Mouse (Mus musculus) heart, adult 8-10 months (tissue): Measurements from ENCODE around the gene Ybx1. TPM values are rescaled to one million over a fixed set of nuclear protein-coding genes. Genes with fewer than 3 reads are reported as not detected.
"Not testable (repeated sequence)": the region's sequence is repeated elsewhere in the genome, so short reads cannot be mapped to it uniquely, and the experiment has no call there.

Experiments used
- DNase-seq: peaks from one replicate; pipeline ENCODE4 v3.0.0; 2022; ENCODE audit warnings: low spot score
- total RNA-seq, 4 experiments: library from RNA; stranded (reverse); gene quantifications; 2 replicates each; pipeline ENCODE4 v1.2.4; 2022

Ybx1 gene
- 100 to 1,000 TPM; 675 to 878 (median 780) TPM for total RNA-seq

DNA sequence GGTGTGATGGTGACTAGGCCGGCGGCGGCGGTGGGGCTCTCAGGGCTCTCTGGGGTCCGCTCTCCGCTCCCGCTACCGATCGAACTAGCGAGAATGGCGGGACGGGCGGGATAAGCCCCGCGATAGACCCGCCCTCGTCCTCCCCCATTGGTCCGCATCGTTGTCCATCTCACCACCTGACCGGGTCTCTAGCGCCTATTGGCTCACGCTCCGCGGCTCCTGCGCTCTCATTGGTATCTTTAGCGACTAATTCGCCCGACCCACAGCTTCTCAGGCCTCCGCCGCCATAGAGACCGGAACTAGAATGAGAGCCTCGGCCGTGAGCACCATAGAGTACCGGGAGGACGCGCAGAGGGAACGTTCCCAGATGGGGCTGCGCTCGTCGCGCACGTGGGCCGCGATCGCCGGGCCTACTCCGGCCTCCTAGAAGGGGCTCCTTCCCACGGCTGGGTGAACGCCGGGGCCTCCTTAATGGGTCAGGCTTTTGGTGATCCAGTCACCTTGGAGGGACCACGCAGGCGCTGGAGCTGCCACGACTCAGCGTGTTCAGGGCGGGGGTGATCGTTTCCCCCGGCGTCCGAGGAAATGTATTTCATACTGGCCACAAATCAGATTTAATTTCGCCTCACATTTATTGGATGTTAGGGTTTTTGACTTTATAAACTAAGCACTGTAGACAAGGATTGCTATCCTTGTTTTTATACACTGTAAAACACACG, at the start of gene Ybx1:
TSS of gene Ybx1 (minus strand) at position 190 of the 719 bp plus-strand sequence.
- peak; percentile 100 for DNase-seq

DNA sequence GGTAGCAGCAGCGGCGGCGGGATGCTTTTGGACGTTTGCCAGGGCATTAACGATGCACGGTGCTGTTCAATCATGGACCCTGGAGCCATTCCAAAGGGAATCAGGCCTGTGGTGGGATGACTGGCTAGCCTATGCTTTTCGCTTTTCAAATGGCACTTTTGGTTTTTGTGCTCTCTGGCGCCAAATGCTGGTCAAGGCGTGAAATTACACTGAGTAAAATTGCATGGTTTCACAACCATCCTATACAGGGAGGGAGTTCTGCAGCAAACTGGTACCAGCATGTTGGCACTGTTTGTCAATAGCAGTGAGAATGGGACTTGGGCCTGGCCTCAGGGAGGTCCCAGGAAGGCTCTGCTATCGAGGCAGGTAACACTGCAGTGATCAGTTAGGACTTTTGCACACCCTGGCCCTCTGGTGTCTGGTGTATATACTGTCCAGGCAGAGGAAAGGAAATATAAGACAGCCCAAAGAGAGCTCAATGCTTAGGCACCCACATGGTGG, 44.5 kb upstream of the Ybx1 start:
- DNase-seq = peak; percentile 13

DNA sequence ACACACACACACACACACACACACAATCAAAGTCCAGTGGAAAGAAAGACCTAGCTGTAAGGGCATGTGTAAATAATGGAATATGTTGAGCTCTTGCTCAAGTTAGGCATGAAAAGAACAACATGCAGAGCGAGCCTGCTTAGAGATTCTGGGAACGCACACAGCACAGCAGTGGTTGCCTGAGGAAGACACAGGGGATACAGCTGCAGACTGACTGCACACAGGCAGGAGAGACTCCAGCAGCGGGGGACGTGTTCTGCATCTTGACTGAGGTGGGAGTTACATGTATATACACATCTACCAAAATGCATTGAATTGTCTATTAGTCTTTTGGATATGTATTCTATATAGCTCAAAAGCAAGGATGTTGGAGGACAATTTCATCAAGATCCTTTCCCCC, 44.0 kb upstream of the Ybx1 start:
- no peak for DNase-seq

DNA sequence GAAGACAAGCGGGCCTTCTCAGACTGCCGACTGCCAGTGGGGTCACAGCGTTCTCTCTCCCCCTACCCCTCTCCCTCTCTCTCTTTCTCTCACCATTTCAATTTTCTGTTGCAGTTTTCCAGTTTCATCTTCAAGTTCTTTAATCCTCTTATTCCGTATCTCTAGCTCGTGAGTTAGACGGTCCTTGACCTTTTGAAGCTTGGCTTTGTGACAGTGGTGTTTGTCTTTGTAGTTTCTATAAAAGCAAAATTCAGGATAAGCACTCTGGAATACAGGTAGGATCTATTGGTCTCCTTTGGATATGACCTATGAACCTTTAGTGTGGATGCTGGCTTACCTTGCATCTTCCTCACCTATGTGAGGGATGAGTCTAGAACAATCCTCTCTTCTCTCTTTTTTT, 39.1 kb upstream of the Ybx1 start:
- no peak for DNase-seq

DNA sequence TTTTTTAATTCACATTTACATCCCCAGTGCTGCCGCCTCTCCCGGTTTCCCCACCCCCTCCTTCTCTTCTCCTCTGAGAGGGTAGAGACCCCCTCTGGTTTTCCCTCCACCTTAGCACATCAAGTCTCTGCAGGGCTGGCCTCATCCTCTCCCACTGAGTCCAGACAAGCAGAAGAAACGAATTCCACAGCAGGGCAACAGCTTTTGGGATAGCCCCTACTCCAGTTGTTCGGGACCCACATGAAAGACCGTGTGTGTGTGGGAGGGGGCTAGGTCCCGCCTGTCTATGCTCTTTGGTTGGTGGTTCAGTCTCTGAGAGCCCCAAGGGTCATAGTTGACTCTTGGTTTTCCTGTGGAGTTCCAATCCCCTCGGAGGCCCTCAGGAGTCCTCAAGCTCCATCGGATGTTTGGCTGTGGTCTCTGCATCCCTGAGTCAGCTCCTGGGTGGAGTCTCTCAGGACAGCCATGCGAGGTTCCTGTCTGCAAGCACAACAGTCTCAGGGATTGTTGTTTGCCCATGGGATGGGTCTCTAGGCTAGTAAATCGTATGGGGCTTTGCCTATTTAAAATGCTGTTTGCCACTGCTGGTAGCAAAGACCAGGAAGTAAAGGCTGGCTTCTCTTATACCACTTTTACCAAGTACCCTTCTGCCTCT, 26.6 kb upstream of the Ybx1 start:
- DNase-seq = peak; percentile 5

DNA sequence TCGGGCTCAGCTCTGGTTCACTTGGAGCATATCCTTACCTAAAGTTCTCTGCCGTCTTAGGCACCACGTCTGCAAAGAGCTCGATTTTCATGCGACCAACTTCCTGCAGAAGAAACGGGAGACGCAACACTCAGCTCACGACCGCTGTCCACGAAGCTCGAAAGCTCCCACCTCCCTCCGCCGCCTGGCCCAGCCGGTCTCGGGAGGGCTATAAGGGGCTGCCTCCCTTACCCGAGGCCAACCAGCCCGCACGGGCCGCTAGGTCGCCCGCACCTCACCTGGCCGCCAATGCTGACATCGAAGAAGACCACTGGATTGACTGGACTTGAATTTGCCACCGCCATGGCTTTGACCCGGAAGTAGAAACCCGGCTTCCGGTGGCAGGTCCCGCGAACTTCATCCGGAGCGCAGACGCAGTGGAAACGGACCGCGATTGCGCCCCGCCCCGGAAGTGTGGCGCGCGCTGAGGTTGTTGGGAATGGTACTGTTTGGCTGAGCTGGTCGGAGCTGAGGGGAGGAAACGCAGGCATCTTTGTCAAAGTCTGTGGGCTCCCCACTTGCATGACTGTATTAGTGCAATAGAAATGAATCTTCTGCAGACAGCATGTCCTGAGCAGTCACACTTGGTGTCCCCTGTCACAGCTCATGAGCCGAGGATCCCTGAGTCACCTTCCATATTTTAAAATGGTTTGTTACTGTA, 25.9 kb upstream of the Ybx1 start, which contains the start of gene Ppih:
TSS of gene Ppih (minus strand) at position 416 of the 700 bp plus-strand sequence.
- peak; percentile 96 for DNase-seq

DNA sequence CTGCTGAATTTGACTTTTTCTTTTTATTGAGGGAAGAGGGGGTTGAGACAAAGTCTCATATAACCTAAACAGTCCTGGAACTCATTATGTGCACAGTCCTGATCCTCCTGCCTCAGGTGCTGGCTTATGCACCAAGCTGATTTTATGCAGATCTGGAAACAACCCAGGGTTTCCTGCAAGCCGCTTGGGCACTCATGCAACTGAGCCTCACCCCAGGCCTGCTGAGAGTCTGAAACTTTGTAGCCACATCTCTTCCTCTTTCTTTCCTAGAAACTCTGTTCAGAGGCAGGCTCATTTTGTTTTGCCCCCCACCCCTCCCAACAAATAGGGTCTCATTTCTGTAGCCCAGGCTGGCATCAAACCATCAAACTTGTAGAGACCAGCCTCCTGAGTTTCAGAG, 19.4 kb upstream of the Ybx1 start:
- DNase-seq = no peak

DNA sequence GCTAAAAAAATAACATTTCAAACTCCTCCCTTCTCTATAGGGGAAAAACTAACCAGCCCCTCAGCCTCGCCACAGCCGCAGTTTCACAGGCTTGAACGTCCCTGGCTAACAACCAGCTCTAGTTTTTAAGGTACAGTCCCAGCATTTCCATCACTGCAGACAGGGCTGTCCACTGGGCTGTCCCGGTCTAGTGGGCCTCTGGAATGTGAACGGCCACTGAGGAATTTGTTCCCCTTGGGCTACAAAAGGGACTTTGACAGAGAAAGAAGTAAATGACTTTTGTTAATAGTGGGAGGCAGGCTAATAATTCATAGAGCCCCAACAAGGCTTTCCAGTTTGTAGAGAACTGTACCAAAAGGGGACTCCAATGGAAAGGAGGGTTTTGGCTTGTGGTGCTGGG, 11.0 kb upstream of the Ybx1 start:
- DNase-seq = no peak

DNA sequence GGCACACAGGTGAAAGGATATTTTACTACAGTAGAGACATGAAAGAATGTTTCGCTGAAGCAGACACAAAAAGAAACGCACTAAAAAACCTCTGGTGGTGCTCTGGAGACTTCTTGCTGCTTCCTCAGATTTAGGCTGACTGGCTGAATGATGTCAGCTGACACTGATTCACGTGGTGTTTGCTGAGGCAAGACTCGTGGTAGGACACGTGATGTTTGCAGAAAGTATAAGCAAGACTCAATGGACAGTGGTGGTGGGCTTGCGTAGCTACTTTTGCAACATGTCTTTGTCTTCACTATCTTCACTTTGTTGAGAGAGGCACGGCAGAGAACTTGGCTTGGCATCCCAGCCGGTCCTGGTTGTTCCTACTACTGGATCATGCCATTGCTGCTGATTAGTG, 8.9 kb upstream of the Ybx1 start:
- no peak for DNase-seq

DNA sequence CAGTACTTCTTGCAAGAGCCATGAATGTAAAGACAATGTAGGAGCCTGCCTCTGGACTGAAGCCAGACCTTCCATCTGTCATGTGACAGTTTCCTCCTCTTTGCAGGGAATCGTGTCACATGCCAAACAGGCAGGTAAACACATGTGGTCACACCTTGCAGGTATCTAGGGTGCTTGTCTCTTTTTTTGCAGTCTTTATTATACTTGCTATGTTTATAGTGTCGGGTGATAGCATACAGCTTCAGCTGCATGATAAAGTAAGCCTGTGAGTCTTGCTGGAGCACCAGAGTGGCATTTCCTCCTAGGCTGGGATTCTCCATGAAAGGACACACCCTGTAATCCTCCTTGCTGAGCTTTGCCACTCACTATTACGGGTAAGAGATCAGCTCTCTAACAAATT, 7.4 kb upstream of the Ybx1 start:
- DNase-seq = no peak

DNA sequence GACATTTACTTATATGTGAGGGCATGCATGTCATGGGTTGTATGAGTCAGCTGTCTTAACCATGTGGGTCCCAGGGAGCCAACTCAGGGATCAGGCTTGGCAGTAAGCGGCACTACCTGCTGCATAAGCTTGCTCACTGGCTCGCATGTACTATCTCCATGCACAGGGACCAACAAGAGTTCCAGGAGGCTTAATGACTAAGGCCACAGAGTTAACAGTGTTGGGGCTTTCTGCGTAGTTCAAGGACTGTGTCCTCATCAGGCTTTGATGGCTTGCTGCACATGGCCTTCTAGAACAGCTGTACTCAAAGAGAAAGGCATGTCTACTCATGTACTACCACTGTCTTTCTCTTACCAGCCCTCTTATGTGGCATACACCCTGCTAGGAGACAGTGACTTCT, 6.4 kb upstream of the Ybx1 start:
- DNase-seq = no peak

DNA sequence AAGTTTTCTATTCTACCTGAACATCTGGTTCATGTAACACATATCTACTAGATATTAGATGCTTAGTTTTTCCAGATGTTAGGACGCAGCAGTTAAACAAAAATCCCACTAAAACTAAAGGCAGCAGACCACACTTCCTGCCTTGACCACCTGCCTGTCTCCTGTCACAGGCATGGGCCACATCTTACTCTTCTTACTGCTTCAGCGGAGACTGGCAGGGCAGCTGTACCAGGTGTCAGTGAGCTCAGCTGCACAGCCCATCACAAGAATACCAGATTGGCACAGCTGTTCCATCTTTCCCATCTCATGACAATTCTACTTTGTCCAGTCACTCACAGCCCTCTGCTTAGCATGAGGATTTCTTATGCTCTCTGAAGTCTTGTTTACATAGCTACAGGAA, 3.0 kb upstream of the Ybx1 start:
- no peak for DNase-seq

DNA sequence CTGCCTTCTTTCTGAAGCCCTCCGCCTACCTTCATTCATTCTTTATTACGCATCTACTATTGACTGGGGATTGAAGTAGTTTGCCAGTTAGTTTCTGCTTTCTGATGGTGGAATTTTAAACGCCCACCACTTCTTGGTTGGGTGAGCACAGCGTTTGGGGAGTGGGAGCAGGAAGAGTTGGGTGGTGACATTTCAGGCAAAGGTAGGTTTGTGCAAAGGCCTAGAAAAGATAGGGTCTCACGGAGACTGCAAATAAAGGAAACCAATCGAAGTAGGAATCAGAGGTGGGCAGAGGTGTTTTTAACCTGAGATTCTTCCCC, 690 bp upstream of the Ybx1 start:
- DNase-seq = no peak

DNA sequence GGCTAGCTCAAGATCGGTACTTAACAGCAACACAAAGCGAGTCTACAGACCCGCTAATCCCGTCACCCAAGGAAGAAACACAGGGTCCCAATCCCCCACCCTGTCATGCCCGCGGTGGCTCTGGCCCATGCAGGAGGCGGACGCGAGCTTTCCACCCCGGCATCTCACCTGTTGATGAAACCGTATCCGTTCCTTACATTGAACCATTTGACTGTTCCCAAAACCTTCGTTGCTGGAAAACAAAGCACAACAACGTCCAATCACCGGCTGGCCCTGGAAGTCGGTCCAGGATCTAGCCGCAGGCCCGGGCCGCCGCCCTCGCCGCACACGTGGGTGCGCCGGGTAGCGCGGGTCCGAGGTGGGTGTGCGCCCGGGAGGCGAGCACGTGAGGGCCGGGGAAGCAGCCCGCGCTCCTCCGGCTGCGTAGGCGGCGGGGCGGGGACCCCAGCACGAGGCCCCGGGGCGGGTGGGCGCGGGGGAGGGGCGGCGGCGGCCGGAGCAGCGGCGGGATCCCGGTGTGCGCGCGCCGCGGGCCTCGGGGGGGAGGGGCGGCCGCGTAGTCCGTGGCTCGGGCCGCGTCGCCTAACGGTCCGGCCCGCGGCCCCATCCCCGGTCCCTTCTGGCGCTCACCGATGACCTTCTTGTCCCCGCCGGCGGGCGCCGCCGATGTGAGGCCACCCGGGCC, 688 bp downstream of the Ybx1 start:
- DNase-seq = no peak

DNA sequence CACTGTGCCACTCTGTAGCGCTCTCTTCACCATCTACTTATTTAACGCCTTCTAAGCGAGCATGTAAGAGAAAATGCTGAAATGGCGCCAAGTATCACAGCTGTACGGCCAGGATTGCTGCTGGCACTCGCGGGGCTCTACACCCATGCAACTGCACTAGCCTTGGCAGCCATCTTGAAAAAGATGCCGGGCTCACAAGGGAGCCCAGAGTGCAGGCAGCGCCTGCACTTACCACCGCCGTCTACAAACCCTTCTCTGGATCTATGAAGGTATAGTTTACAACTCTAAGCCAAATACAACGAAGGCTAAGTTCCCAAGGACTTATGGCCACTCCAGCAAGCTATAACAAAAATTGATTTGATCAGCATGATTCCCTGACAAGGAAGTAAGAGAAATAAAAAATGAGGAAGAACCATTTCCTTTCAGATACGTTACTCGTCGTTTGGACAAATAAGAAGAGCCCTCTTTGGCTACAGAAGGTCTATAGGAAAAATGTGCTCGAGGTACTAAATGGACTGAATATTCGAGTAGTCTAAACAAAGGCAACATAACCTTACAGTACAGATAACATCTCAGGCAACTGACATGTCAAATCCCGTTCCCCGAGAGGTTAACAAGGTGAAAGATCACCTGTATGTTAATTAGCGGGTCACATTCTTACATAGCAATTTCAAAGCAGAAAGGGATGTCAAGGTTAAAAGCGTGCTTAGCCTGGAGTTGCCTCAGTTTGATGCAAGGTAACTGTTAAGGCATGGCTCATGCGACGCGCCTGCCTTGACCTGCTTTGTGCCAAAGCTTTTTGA, 1.4 kb downstream of the Ybx1 start:
- peak; percentile 48 for DNase-seq

DNA sequence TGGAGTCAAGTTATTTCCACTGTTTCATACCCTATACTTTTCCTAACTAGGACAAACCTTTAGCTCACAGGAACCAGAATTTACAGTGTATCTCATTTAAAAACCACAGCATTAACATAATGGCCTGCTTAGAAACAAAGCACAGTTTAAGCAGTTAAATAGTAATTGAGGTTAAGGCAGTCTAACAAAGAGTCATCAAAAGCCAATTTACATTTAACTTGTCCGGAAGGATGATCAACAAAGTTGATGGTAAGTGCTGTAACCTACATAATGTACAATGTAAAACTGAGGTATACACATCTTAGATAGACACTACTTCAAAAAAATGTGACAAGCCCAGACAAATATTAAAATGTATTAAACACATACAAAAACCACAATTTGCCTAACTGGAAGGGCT, 2.5 kb downstream of the Ybx1 start:
- DNase-seq = no peak

DNA sequence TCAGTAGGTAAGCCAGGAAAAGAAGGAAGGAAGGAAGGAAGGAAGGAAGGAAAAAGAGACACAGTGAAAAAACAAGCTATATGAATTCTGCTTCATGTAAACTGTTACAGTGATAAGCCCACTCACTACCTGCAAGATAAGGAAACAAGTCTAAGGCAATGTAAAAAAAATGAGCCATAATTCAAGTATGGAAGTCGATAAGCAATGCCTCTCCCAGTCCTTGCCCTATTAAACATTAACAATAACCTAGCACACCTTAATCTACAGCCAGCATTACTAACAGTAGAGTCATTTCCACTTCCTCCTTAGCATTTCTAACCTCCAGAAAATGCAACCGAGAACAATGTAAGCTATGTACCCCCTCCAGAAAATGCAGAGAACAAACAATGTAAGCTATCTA, 9.1 kb downstream of the Ybx1 start:
- no peak for DNase-seq

DNA sequence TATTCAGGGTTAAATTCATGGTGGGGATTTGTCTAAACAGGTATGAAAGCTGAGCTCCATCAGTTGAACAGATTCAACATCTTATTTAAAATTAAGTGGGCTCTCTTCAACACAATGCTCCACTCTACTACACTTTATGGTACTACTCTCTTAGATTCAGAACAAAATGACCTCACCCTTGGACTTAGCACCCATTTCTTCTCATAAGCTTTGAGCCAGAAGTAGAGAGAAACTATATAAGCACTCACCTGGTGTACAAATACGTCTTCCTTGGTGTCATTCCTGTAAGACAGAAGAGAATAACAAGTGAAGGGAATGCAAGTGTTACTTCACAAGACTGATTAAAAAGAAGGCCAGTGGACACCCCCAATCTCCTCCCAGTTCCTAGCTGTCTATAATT, 9.5 kb downstream of the Ybx1 start:
- no peak for DNase-seq

DNA sequence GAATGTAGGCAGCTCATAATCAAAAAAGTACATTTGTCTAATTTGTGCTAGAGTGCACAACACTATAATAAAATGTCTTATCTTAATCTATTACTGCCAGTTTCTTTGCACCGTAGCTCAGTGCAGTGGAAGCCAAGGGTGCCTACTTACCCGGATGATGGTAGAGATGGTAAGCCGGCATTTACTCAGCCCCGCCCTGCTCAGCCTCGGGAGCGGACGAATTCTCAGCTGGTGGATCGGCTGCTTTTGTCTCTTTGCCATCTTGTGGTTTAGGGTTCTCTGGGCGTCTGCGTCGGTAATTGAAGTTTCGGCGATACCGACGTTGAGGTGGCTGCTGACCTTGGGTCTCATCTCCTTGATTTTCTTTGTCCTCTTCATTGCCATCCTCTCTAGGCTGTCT, 15.6 kb downstream of the Ybx1 start:
- not testable (repeated sequence) for DNase-seq

DNA sequence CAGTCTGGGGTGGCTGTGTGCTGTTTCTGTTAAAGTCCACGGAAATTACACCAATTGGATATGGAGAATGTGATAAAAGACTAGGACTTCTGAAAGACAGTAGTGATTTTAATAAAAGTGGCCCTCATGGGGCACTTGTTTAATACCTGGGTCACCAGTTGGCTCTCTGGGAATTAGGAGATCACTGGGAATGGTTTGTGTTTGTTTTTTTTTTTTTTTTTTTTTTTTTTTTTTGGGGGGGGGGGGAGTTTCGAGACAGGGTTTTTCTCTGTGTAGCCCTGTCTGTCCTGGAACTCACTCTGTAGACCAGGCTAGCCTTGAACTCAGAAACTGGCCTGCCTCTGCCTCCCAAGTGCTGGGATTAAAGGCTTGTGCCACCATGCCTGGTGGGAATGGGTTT, 18.7 kb downstream of the Ybx1 start:
- DNase-seq = no peak

DNA sequence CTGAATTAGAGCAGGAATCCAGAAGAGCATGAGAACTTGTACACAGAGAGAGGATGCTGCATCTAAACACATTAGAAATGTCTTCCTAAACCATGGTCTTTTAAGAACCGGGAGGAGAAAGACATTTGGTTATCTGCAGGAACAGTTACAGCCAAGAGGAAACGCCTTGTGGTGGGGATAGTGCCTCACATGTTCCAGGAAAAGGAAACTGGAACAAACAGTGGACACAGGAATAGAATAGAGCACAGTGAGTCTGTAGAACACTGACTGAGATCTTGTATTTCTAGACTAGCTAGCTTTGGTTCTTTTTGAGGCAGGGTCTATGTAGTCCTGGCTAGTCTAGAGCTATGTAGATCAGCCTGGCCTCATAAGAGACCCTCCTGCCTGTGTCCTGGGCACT, 19.2 kb downstream of the Ybx1 start:
- peak; percentile 81 for DNase-seq
